Mouse (Mus musculus): ENCODE data around the gene Kctd19.

Kctd19 gene

DNA sequence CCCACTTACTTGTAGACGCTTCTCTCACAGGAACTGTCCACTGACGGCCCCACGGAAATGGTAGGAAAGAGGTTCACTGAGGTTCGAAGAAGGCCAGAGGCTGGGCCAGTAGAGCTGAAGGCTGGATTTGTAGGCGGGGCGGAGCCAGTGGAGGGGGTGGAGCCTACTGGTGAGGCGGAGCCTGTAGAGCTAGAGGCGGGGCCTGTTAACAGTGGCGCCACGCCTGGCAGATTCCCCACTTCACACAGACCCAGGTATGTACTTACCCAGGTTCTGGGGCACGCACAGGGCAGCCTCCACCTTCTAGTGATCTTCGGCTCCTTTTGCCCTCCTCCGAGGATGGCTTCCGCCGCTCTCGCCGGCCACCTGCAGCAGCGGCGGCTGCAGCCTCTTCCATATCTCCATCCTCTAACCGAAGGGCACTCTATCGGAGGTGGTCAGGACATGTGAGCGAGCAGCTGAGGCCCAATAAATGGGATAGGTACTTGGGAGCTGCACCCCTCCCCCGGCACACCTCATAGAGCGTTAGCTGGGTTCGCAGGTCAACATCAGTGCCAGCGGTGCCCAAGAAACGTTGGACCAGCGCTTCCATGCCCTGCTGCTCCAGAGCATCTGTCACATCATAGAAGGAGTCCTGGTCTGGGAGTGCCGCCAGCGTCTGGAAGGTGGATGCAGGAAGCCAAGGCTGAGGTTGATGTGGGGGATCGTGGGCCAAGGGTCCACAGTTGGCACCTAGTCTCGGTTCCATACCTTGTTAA lies 76.8 kb downstream of the Kctd19 start:
- DNase-seq (ENCODE audit: low read depth, low spot score) = no peak

Measured in brain, embryonic 18.5 days (tissue).